Mouse (Mus musculus) lung, postnatal 0 days (tissue): ENCODE measurements around the gene Khk.

Experiments used
- CTCF ChIP-seq: IDR thresholded peaks from 2 replicates; pipeline ENCODE4 v1.5.1; 2016; ENCODE audit warnings: antibody characterized with exemption, mild to moderate bottlenecking
- EP300 ChIP-seq: IDR thresholded peaks from 2 replicates; pipeline ENCODE4 v1.6.1; 2016; ENCODE audit warnings: antibody characterized with exemption, mild to moderate bottlenecking, control low read depth

DNA sequence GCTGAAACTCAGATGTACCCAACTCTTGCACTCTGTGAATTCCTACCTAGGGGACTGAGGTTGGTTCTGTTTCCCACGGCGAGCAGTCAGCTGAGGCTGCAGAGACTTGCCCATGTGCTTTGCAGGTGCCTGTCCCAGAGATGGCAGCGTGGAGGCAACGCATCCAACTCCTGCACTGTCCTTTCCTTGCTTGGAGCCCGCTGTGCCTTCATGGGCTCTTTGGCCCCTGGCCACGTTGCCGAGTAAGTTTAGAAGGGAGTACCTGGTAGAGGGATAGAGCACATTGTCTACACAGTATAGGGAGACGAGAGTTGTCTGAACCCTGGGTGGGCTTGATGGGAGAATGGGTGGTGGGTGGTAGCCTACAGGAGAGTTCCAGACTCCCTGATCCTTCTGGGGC, 3.4 kb downstream of the Khk start:
- TF ChIP-seq CTCF (no peak), EP300 (no peak)
